Mouse (Mus musculus): ENCODE data around the gene Eng.

DNA sequence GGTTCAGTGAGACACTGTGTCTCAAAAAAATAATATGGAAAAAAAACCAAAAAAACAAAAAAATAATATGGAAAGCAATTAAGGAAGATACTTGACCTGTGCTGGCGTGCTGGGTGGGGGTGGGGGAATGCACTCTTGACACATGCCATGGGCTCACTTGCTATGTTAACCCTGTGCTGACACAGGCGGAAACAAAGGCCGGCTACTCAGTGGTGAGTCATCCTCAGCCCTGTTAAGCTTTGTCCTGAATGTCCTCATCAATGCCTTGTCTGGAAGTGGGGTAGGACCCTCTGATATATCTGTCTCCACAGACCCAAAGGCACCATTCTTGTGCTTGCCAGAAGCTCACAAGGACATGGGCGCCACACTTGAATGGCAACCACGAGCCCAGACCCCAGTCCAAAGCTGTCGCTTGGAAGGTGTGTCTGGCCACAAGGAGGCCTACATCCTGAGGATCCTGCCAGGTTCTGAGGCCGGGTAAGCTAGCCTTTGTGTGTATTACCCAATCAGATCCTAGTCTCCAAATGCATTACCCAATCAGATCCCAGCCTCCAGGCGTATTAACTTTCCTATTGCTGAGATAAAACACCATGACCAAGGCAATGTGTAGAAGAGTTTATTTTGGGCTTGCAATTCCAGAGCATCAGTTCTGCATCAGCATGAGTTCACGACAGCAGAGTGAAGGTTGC, 25.7 kb downstream of the Eng start:
- TF ChIP-seq POLR2A (IDR thresholded peaks at IDR 0.05; ENCODE audit: insufficient read length, low read depth), result no peak
- TF ChIP-seq E2F4 (IDR thresholded peaks at IDR 0.05; ENCODE audit: insufficient read depth), result no peak
- no peak for TF ChIP-seq POLR2AphosphoS2 (IDR thresholded peaks at IDR 0.05; ENCODE audit: insufficient read length, low read depth)
- no peak for TF ChIP-seq USF1 (IDR thresholded peaks at IDR 0.05; ENCODE audit: low read depth)
- TF ChIP-seq MAX (IDR thresholded peaks at IDR 0.05; ENCODE audit: low read depth), result no peak
- TF ChIP-seq MYOG (IDR thresholded peaks at IDR 0.05; ENCODE audit: control insufficient read depth in 1 of 3, insufficient read depth in 1 of 3, insufficient read length in 2 of 3, low read depth in 2 of 3), result no peak
- TF ChIP-seq TCF12 (IDR thresholded peaks at IDR 0.05; ENCODE audit: insufficient read depth, poor library complexity, severe bottlenecking), result no peak
- no peak for TF ChIP-seq MYOD1 (IDR thresholded peaks at IDR 0.05; ENCODE audit: control insufficient read depth in 1 of 3, insufficient read length in 2 of 3, low read depth in 2 of 3)
- TF ChIP-seq TCF3 (IDR thresholded peaks at IDR 0.05; ENCODE audit: insufficient read length, low read depth), result no peak
